Mouse (Mus musculus) small intestine, adult 2 months (tissue): ENCODE results near the gene Ubxn2a.

ENCODE experiments used
- CTCF ChIP-seq: fragments of 200-500 bp; IDR thresholded peaks from 2 replicates; pipeline ENCODE4 v1.5.1; 2012; ENCODE audit warnings: low read depth, mild to moderate bottlenecking, control low read depth, inconsistent platforms, low read length, moderate library complexity, mixed read lengths; ENCODE audit not compliant: insufficient replicate concordance, insufficient read length; ENCODE audit errors: extremely low read depth
- POLR2A ChIP-seq: fragments of 200-500 bp; IDR thresholded peaks from 2 replicates; pipeline ENCODE4 v1.6.1; 2012; ENCODE audit warnings: low read depth, mild to moderate bottlenecking, control low read depth, inconsistent platforms, low read length, moderate library complexity

GRCm38 (mm10) chr12:4871260-4871659, 36.2 kb downstream of the Ubxn2a start:
- TF ChIP-seq CTCF (no peak), POLR2A (no peak)
